In genomic region chr19:53796020-53796419, GRCm38 (mm10) we compare ENCODE assay signal across 11 mouse cellular contexts.
"Had no signal": no experiment of that assay in that cellular context is flagged by ENCODE, and none has a peak within 500 bp of the region (broad histone marks: within the 10 kb centered on the region; RNA-seq: fewer than 3 reads in every experiment).

No protein-coding gene starts in this region.

- H3K36me3 ChIP-seq: limb, embryonic 12.5 days; liver, embryonic 15.5 days; midbrain, embryonic 13.5 days had no signal

- H3K4me2 ChIP-seq: limb, embryonic 12.5 days; liver, embryonic 15.5 days; midbrain, embryonic 13.5 days had no signal

- DNase-seq: kidney, postnatal 36 days; layer of hippocampus, adult 9-11 months; layer of hippocampus, postnatal 36 days; lung, adult 2 months; lung, postnatal 36 days; right cerebral cortex, postnatal 14 days; thymus, postnatal 36 days had no signal

- H3K4me1 ChIP-seq: midbrain, embryonic 13.5 days had no signal

- H3K27ac ChIP-seq: limb, embryonic 12.5 days; liver, embryonic 15.5 days; midbrain, embryonic 13.5 days had no signal

- H3K27me3 ChIP-seq: liver, embryonic 15.5 days; midbrain, embryonic 13.5 days had no signal

- H3K9me3 ChIP-seq: limb, embryonic 12.5 days; liver, embryonic 15.5 days; midbrain, embryonic 13.5 days had no signal

- H3K4me3 ChIP-seq: limb, embryonic 12.5 days; liver, embryonic 15.5 days; midbrain, embryonic 13.5 days had no signal

- ATAC-seq: lung, postnatal 0 days; midbrain, embryonic 13.5 days had no signal

- H3K9ac ChIP-seq: limb, embryonic 12.5 days; liver, embryonic 15.5 days; midbrain, embryonic 13.5 days had no signal
